Mouse (Mus musculus): ENCODE results near the gene Drosha.
A peak's percentile ranks its signal among the peaks of the same experiment; 100 is the strongest.

The Drosha gene

GRCm38 (mm10) chr15:12829878-12830277, 5.3 kb downstream of the Drosha start:
- DNase-seq (ENCODE audit: low spot score in 2 of 2) = no peak

DNA sequence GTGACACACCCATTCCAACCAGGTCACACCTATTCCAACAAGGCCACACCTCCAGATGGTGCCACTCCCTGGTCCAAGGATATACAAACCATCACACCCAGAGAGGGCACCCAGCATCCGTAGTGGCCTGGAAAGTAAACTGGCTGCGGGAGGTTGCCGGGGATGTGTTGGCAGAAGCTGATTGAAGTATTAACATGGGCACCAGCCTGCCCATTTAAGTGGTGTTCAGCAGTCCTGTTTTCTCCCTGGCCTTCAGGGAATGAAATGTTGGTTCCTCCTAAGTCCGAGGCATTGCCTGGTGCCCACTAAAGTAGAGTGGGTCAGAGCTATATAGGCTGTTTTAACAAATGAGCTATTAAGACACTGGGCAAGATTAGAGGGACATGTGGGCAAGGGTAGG, 8.0 kb downstream of the Drosha start:
- DNase-seq (ENCODE audit: low spot score in 2 of 2) = no peak

GRCm38 (mm10) chr15:12833385-12833784, 8.8 kb downstream of the Drosha start:
- DNase-seq (ENCODE audit: low spot score in 2 of 2) = no peak

DNA sequence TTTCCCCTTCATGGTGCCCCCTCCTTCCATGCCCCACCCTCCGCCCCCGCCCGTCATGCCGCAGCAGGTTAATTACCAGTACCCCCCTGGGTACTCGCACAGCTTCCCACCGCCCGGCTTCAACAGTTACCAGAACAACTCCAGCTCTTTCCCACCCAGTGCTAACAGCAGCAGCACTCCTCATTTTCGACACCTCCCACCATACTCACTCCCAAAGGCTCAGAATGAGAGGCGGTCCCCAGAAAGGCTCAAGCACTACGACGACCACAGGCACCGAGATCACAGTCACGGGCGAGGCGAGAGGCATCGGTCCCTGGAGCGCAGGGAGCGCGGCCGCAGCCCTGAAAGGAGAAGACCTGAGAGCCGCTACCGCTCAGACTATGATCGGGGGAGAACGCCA, 9.6 kb downstream of the Drosha start:
- DNase-seq (ENCODE audit: low spot score in 2 of 2) = no peak

- DNase-seq (ENCODE audit: low spot score in 2 of 2) = no peak
These were observed 16.1 kb downstream of the Drosha start for GRCm38 (mm10) chr15:12840737-12841136.

- DNase-seq (ENCODE audit: low spot score in 2 of 2) = no peak
These were observed 18.2 kb downstream of the Drosha start for GRCm38 (mm10) chr15:12842833-12843232.

DNA sequence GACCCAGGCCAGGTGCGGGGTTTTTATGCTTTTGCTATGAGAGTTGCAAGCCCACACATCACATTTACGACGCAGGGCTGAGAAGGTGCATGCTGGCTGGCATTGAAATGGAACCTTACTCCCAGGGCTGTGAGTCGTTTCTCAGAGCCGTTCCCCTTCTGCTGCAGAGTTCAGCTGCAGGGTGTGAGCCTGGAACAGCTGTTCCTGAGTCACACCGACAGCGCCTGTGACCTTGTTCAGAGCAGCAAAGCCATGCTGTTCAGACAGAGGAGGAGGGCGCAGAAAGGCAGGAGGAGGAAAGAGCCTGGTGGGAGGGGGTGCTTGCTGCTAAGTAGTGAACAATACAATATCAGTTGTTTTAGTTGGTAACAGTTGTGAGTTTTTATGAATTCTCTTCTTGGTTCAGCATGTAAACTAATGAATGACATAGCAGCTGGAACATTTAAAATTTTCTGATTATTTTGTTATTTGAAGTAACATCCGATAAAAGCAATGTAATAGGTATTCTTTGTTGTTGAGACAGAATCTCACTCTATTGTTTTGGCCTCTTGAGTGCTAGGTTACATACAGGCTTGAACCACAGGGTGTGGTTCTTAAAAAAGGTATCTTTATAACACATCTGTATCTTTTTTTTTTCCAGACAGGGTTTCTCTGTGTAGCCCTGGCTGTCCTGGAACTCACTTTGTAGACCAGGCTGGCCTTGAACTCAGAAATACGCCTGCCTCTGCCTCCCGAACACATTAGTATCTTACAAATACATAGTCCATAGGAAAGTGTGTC, 23.8 kb downstream of the Drosha start:
- DNase-seq (ENCODE audit: low spot score in 2 of 2) = no peak

GRCm38 (mm10) chr15:12849373-12849772, 24.8 kb downstream of the Drosha start:
- DNase-seq (ENCODE audit: low spot score in 2 of 2) = no peak

DNA sequence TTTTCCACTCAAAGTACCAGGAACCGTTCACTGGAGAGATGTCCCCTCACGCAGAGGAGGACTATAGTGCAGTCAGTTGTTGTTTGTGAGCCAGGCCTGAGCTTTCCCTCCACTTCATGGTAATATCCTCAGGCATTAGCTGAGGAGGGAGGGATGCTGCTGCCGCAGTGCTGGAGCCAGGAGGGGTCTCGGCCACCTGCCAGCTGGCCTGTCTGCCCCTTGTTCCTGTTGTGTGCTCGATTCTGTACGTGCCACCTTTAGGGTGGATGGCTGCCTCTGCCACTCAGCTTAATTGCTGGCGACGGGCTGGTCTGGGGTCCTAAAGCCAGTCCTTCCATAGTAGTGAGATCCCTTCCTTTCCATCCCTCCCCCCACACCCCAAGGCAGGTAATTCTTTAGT, 28.9 kb downstream of the Drosha start:
- DNase-seq (ENCODE audit: low spot score in 2 of 2) = no peak

DNA sequence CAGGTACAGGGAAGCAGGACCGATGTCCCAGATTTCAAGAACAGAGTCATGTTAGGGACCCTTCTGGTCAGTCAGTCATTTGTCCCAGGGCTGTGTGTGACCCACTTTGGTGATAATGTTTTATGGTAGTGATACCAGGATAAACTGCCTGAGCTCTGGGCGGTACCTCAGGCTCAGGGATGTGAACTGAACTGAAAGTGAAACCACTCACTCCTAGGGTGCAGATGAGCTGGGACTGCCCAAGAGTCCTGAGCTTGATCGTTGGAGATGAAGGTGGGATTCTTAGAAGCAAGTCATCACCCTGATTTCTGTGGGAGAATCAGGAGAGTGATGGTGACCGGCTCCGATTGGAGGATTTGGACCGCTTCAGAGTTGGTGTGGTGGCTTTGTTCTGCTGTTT, 32.2 kb downstream of the Drosha start:
- DNase-seq (ENCODE audit: low spot score in 2 of 2) = no peak

DNA sequence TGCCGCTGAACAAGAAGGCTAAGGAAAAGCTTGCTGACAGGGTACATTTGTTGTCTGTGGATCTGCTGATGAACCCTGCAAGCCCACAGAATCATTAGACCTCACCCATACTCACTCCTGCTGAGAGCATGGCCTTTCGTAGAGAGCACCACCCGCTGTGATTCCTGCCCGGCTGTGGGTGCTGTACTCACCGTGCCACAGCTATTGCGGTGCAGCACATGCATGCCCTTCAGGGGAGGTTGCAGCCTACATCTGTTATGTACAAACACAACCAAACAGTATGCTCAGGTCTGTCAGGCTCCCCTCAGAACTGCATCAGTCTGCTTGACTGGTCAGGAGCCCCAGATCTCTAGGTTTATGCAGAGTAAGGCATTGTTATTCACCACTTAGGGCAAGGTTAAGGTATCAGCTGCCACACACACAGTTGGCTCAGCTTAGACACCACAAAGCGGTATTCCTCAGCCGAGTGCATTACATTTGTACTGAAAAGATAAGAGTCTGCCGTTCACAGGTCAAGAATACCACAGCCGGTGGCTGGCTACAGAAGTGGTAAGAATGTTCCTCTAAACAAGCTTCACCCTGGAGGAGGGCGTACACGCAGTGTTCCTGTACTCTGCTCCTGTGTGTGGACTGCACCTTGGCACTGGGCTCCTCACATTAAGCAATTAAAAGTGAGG, 33.4 kb downstream of the Drosha start:
- no peak for DNase-seq (ENCODE audit: low spot score in 2 of 2)

GRCm38 (mm10) chr15:12858645-12859044, 34.0 kb downstream of the Drosha start:
- DNase-seq (ENCODE audit: low spot score in 2 of 2) = no peak

- no peak for DNase-seq (ENCODE audit: low spot score in 2 of 2)
These were observed 37.4 kb downstream of the Drosha start for GRCm38 (mm10) chr15:12862061-12862460.

- no peak for DNase-seq (ENCODE audit: low spot score in 2 of 2)
These were observed 39.1 kb downstream of the Drosha start for GRCm38 (mm10) chr15:12863669-12864068.

DNA sequence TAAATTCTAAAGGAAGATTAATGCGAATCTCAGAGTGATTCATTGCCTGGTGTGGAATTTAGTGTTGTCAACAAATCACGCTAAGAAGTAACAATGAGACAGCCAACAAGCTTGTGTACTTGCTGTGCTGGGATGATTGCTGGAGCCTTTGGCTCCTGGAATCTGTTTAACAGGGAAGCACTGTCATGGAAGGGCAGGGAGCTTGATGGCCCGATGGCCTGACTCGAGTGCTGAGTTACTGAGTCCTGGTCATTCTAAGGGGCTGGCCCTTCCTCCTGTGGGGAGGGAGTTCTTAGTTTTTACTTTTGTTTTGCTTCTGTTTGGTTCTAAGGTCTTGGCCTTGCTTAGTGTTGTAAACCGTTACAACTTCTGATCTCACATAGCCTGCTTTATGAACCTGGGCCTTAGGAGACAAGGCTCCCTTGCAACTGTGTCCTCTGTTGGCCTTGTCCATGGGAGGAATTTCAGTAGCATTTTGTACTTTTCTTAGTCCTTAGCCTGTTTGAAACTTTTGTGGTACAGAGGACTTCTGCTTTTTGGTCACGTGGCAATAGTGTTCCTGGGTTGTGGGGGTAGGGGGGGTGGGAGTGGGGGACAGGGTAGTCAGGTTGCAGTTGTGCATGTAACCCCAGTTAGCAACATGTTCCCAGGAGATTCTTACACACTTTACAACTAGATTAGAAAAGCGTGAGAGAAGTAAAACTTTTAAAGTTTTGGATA, 41.1 kb downstream of the Drosha start:
- no peak for DNase-seq (ENCODE audit: low spot score in 2 of 2)

DNA sequence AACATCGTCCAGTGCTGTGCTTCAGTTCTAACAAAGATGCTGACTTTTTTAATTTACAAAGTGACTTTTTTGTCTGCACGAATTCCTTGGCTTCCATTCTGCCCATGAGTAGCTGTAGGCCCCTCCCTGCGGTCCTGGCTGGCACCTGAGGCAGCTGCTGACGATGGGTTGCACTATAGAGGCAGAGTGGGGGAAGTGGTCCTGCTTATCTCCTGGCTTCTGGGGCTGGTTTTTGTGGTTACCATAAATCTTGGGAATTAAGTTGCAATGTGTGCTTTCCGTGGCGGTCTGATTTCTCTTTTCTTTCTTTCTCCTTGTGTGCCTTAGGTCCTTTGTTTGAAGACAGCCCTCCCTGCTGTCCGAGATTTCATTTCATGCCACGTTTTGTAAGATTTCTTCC, 42.7 kb downstream of the Drosha start:
- DNase-seq (ENCODE audit: low spot score in 2 of 2) = no peak

DNA sequence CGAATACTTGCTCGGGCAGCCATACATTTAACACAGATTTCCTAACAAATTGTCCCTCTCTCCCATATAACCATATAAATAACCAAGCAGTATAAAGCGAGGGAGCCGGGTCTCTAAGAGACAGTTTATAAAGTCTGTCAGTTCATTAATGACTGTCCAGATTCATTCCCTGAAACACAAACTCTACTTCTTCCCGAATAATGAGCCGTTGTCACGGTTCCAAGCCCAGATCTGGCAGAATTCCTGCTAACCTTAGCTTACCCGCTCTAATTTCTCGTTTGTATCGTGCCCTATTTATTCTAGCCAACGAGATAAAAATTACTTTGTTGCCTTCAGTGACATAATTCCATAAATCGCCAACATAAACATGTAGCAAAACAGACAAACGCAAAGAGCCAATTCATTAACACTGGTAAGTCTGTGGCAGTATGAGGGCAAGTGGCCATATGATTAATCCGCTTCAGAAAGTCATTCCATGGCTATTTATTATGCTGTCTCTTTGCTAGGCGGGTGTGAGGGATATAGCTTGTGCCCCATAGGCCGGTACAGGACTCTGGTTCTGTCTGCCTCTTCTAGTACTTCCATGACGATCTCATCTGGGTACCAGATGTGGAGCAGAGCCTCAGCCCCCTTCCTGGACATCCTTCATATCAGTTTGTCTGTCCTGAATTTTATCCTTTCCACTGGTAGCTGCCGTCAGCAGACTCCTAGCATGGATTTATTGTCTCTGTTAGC, 51.0 kb downstream of the Drosha start:
- DNase-seq (ENCODE audit: low spot score in 2 of 2) = peak; percentile 76 to 77

GRCm38 (mm10) chr15:12876266-12876665, 51.7 kb downstream of the Drosha start:
- DNase-seq (ENCODE audit: low spot score in 2 of 2) = peak in 1 of 2 experiments; percentile 39

DNA sequence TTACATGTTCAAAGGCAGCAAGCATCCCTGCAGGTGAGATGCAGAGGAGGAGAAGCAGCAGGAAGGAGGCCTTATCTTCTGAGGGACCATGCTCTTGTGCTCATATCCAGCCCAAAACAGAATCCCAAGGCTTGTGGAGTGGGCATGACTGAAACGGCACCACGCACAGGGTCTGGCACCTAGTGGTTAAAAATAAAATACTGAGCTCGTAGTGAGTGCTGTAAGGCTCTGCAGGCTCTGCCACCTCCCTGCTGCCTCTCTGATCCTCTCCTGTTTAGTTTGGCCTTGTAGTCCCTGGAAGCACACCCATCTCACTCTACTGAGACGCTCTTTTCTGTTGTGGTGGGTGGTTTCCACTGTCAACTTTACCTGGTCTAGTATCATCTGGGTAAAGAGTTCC, 52.3 kb downstream of the Drosha start:
- DNase-seq (ENCODE audit: low spot score in 2 of 2) = no peak

GRCm38 (mm10) chr15:12877934-12878333, 53.3 kb downstream of the Drosha start:
- DNase-seq (ENCODE audit: low spot score in 2 of 2) = no peak

- no peak for DNase-seq (ENCODE audit: low spot score in 2 of 2)
These were observed 54.0 kb downstream of the Drosha start for GRCm38 (mm10) chr15:12878581-12878980.

DNA sequence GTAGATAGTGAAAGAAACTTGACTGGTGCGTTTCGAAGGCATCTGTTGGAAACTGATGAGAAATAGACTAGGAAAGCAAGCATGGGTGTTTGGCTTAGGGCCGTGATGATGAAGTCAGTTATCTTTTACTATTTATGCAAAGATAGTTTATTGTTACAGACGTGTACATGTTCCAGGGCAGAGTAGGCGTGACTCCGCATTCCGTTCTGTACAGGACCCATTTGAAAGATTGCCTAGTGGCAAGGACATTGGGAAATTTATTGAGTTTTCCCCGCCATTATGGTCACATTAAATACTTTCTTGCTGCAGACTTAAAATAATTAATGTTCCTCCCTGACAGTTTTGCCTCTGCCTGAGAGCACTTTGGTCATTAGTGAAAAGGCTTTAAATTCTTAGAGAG, 55.3 kb downstream of the Drosha start:
- no peak for DNase-seq (ENCODE audit: low spot score in 2 of 2)

All from right cerebral cortex, postnatal 10 days (tissue).